Mouse (Mus musculus): Measurements from ENCODE around the gene Samd8. TPM values are rescaled to one million over a fixed set of nuclear protein-coding genes. Genes with fewer than 3 reads are reported as not detected.

Samd8 gene
- total RNA-seq, 1 experiment = 31.4 TPM

- no peak overlapping the region for H3K27ac ChIP-seq (ENCODE audit: insufficient read depth, low read depth, low read length, poor library complexity, severe bottlenecking)
- TF ChIP-seq CHD2 (IDR thresholded peaks at IDR 0.05; ENCODE audit: low read depth, low read length) (no peak), MAFK (IDR thresholded peaks at IDR 0.05; ENCODE audit: insufficient read depth, low read depth, low read length) (no peak), HCFC1 (IDR thresholded peaks at IDR 0.05; ENCODE audit: borderline replicate concordance, insufficient read depth, low read length) (no peak), ZNF384 (IDR thresholded peaks at IDR 0.05; ENCODE audit: low read depth, low read length) (no peak), ZC3H11A (IDR thresholded peaks at IDR 0.05; ENCODE audit: borderline replicate concordance, low read depth, low read length) (no peak)
- no peaks in the 10 kb centered on the region for H3K36me3 ChIP-seq (ENCODE audit: control insufficient read depth, insufficient read depth, low read length, poor library complexity, severe bottlenecking)
- no peaks in the 10 kb centered on the region for H3K9me3 ChIP-seq (ENCODE audit: control insufficient read depth, insufficient read depth, low read depth, low read length)
- peaks cover 2 to 8% of the 10 kb centered on the region in 2 experiments; a peak in 1 of 4 replicates for H3K4me1 ChIP-seq (ENCODE audit: control insufficient read depth in 2 of 2, insufficient read depth in 2 of 2, low read length in 2 of 2, poor library complexity in 1 of 2)
- H3K4me3 ChIP-seq (ENCODE audit: insufficient read depth in 1 of 2, low read depth in 1 of 2, low read length in 2 of 2, poor library complexity in 1 of 2, severe bottlenecking in 1 of 2) = no peak overlapping the region
- in situ Hi-C loops (cut with MboI; ENCODE audit: low sequenced_read_pairs in 2 of 2, unreplicated experiment in 2 of 2) = loop anchor here in 1 of 2 experiments (10.0 kb wide), 1 partner anchor 62 kb away; no protein-coding TSS in a partner anchor
- H3K9ac ChIP-seq (ENCODE audit: insufficient read depth, low read depth, low read length, poor library complexity, severe bottlenecking) = no peak overlapping the region
- no peak for DNase-seq (ENCODE audit: low read depth, low spot score)
These were observed 2.1 kb downstream of the Samd8 start for GRCm38 (mm10) chr14:21752411-21752810.

GRCm38 (mm10) chr14:21753367-21753766, 3.0 kb downstream of the Samd8 start:
- H3K4me3 ChIP-seq (ENCODE audit: insufficient read depth in 1 of 2, low read depth in 1 of 2, low read length in 2 of 2, poor library complexity in 1 of 2, severe bottlenecking in 1 of 2) = no peak overlapping the region
- no peak for DNase-seq (ENCODE audit: low read depth, low spot score)
- no peaks in the 10 kb centered on the region for H3K9me3 ChIP-seq (ENCODE audit: control insufficient read depth, insufficient read depth, low read depth, low read length)
- in situ Hi-C loops (cut with MboI; ENCODE audit: low sequenced_read_pairs in 2 of 2, unreplicated experiment in 2 of 2) = loop anchor here in 1 of 2 experiments (10.0 kb wide), 1 partner anchor 61 kb away; no protein-coding TSS in a partner anchor
- no peak overlapping the region for H3K27ac ChIP-seq (ENCODE audit: insufficient read depth, low read depth, low read length, poor library complexity, severe bottlenecking)
- H3K9ac ChIP-seq (ENCODE audit: insufficient read depth, low read depth, low read length, poor library complexity, severe bottlenecking) = no peak overlapping the region
- peaks cover 2 to 6% of the 10 kb centered on the region in 2 experiments; a peak in 1 of 4 replicates for H3K4me1 ChIP-seq (ENCODE audit: control insufficient read depth in 2 of 2, insufficient read depth in 2 of 2, low read length in 2 of 2, poor library complexity in 1 of 2)
- no peak for TF ChIP-seq MAFK (IDR thresholded peaks at IDR 0.05; ENCODE audit: insufficient read depth, low read depth, low read length)
- TF ChIP-seq ZC3H11A (IDR thresholded peaks at IDR 0.05; ENCODE audit: borderline replicate concordance, low read depth, low read length) = no peak
- no peak for TF ChIP-seq ZNF384 (IDR thresholded peaks at IDR 0.05; ENCODE audit: low read depth, low read length)
- TF ChIP-seq HCFC1 (IDR thresholded peaks at IDR 0.05; ENCODE audit: borderline replicate concordance, insufficient read depth, low read length) = no peak
- no peak for TF ChIP-seq CHD2 (IDR thresholded peaks at IDR 0.05; ENCODE audit: low read depth, low read length)
- no peaks in the 10 kb centered on the region for H3K36me3 ChIP-seq (ENCODE audit: control insufficient read depth, insufficient read depth, low read length, poor library complexity, severe bottlenecking)

GRCm38 (mm10) chr14:21761560-21761959, 11.2 kb downstream of the Samd8 start:
- in situ Hi-C loops (cut with MboI; ENCODE audit: low sequenced_read_pairs in 2 of 2, unreplicated experiment in 2 of 2) = no loop called here

GRCm38 (mm10) chr14:21763736-21764135, 13.4 kb downstream of the Samd8 start:
- H3K9ac ChIP-seq (ENCODE audit: insufficient read depth, low read depth, low read length, poor library complexity, severe bottlenecking) = no peak overlapping the region
- H3K4me1 ChIP-seq (ENCODE audit: control insufficient read depth in 2 of 2, insufficient read depth in 2 of 2, low read length in 2 of 2, poor library complexity in 1 of 2) = no peaks in the 10 kb centered on the region
- H3K36me3 ChIP-seq (ENCODE audit: control insufficient read depth, insufficient read depth, low read length, poor library complexity, severe bottlenecking) = no peaks in the 10 kb centered on the region
- in situ Hi-C loops (cut with MboI; ENCODE audit: low sequenced_read_pairs in 2 of 2, unreplicated experiment in 2 of 2) = no loop called here
- no peak for DNase-seq (ENCODE audit: low read depth, low spot score)
- H3K4me3 ChIP-seq (ENCODE audit: insufficient read depth in 1 of 2, low read depth in 1 of 2, low read length in 2 of 2, poor library complexity in 1 of 2, severe bottlenecking in 1 of 2) = no peak overlapping the region
- no peak overlapping the region for H3K27ac ChIP-seq (ENCODE audit: insufficient read depth, low read depth, low read length, poor library complexity, severe bottlenecking)
- no peaks in the 10 kb centered on the region for H3K9me3 ChIP-seq (ENCODE audit: control insufficient read depth, insufficient read depth, low read depth, low read length)
- TF ChIP-seq ZNF384 (IDR thresholded peaks at IDR 0.05; ENCODE audit: low read depth, low read length) (no peak), MAFK (IDR thresholded peaks at IDR 0.05; ENCODE audit: insufficient read depth, low read depth, low read length) (no peak), CHD2 (IDR thresholded peaks at IDR 0.05; ENCODE audit: low read depth, low read length) (no peak), HCFC1 (IDR thresholded peaks at IDR 0.05; ENCODE audit: borderline replicate concordance, insufficient read depth, low read length) (no peak), ZC3H11A (IDR thresholded peaks at IDR 0.05; ENCODE audit: borderline replicate concordance, low read depth, low read length) (no peak)

More at GRCm38 (mm10) chr14:21761560-21761959, 11.2 kb downstream of the Samd8 start:
- H3K9me3 ChIP-seq (ENCODE audit: control insufficient read depth, insufficient read depth, low read depth, low read length) = no peaks in the 10 kb centered on the region
- no peak overlapping the region for H3K4me3 ChIP-seq (ENCODE audit: insufficient read depth in 1 of 2, low read depth in 1 of 2, low read length in 2 of 2, poor library complexity in 1 of 2, severe bottlenecking in 1 of 2)
- H3K9ac ChIP-seq (ENCODE audit: insufficient read depth, low read depth, low read length, poor library complexity, severe bottlenecking) = no peak overlapping the region
- no peak for DNase-seq (ENCODE audit: low read depth, low spot score)
- H3K27ac ChIP-seq (ENCODE audit: insufficient read depth, low read depth, low read length, poor library complexity, severe bottlenecking) = no peak overlapping the region
- no peaks in the 10 kb centered on the region for H3K4me1 ChIP-seq (ENCODE audit: control insufficient read depth in 2 of 2, insufficient read depth in 2 of 2, low read length in 2 of 2, poor library complexity in 1 of 2)
- no peaks in the 10 kb centered on the region for H3K36me3 ChIP-seq (ENCODE audit: control insufficient read depth, insufficient read depth, low read length, poor library complexity, severe bottlenecking)
- no peak for TF ChIP-seq ZNF384 (IDR thresholded peaks at IDR 0.05; ENCODE audit: low read depth, low read length)
- no peak for TF ChIP-seq MAFK (IDR thresholded peaks at IDR 0.05; ENCODE audit: insufficient read depth, low read depth, low read length)
- TF ChIP-seq ZC3H11A (IDR thresholded peaks at IDR 0.05; ENCODE audit: borderline replicate concordance, low read depth, low read length) = no peak
- TF ChIP-seq HCFC1 (IDR thresholded peaks at IDR 0.05; ENCODE audit: borderline replicate concordance, insufficient read depth, low read length) = no peak
- TF ChIP-seq CHD2 (IDR thresholded peaks at IDR 0.05; ENCODE audit: low read depth, low read length) = no peak

All from ES-E14 (cell line).